Mouse (Mus musculus) adipocyte (in vitro differentiated cells): ENCODE measurements around the gene Tmem106c.

Experiments used
- DNase-seq: peaks from one replicate; pipeline ENCODE4 v3.0.0-alpha.2; 2016; ENCODE audit warnings: low spot score

Tmem106c gene

GRCm38 (mm10) chr15:97952889-97953189 is 11.2 kb upstream of the Tmem106c start:
- no peak for DNase-seq

GRCm38 (mm10) chr15:97954671-97955070 is 9.3 kb upstream of the Tmem106c start:
- no peak for DNase-seq

- no peak for DNase-seq
Measured at GRCm38 (mm10) chr15:97955286-97955685, 8.7 kb upstream of the Tmem106c start.

GRCm38 (mm10) chr15:97955742-97956141 is 8.3 kb upstream of the Tmem106c start:
- DNase-seq: no peak

GRCm38 (mm10) chr15:97956416-97956815 is 7.6 kb upstream of the Tmem106c start:
- no peak for DNase-seq

GRCm38 (mm10) chr15:97963329-97963988 is 541 bp upstream of the Tmem106c start:
- peak; percentile 34 for DNase-seq

- no peak for DNase-seq
Measured at GRCm38 (mm10) chr15:97964836-97965187, 812 bp downstream of the Tmem106c start.

GRCm38 (mm10) chr15:97965311-97966045 is 1.5 kb downstream of the Tmem106c start:
- no peak for DNase-seq

- peak; percentile 21 for DNase-seq
Measured at GRCm38 (mm10) chr15:97970299-97970698, 6.3 kb downstream of the Tmem106c start.

- no peak for DNase-seq
Measured at GRCm38 (mm10) chr15:97972580-97972979, 8.6 kb downstream of the Tmem106c start.

GRCm38 (mm10) chr15:97973248-97974005 is 9.4 kb downstream of the Tmem106c start:
- no peak for DNase-seq

GRCm38 (mm10) chr15:97981560-97981959 is 17.6 kb downstream of the Tmem106c start:
- no peak for DNase-seq

- no peak for DNase-seq
Measured at GRCm38 (mm10) chr15:97989544-97989943, 25.5 kb downstream of the Tmem106c start.

- no peak for DNase-seq
Measured at GRCm38 (mm10) chr15:97990124-97990523, 26.1 kb downstream of the Tmem106c start.

GRCm38 (mm10) chr15:97990721-97991120 is 26.7 kb downstream of the Tmem106c start:
- no peak for DNase-seq

- no peak for DNase-seq
Measured at GRCm38 (mm10) chr15:97991285-97991895, 27.4 kb downstream of the Tmem106c start.

- DNase-seq: no peak
Measured at GRCm38 (mm10) chr15:97992027-97992711, 28.2 kb downstream of the Tmem106c start.

- peak; percentile 22 for DNase-seq
Measured at GRCm38 (mm10) chr15:97992712-97993286, 28.8 kb downstream of the Tmem106c start.

- DNase-seq: no peak
Measured at GRCm38 (mm10) chr15:97996716-97997256, 32.8 kb downstream of the Tmem106c start.

GRCm38 (mm10) chr15:97999546-97999945 is 35.5 kb downstream of the Tmem106c start:
- no peak for DNase-seq

- DNase-seq: no peak
Measured at GRCm38 (mm10) chr15:97999991-98000390, 36.0 kb downstream of the Tmem106c start.
